Mouse (Mus musculus) gastrocnemius, adult 2 months (tissue): Measurements from ENCODE around the gene 1600012H06Rik. TPM values are rescaled to one million over a fixed set of nuclear protein-coding genes. Genes with fewer than 3 reads are reported as not detected.
"Not testable (repeated sequence)": the region's sequence is repeated elsewhere in the genome, so short reads cannot be mapped to it uniquely, and the experiment has no call there.

ENCODE experiments used
- DNase-seq: peaks from one replicate; pipeline ENCODE4 v3.0.0; 2022
- H3K27ac ChIP-seq: fragments of 200-600 bp; 2 replicates; pipeline ENCODE4 v1.8.1; 2022; ENCODE audit warnings: mild to moderate bottlenecking
- H3K4me3 ChIP-seq: fragments of 200-600 bp; 2 replicates; pipeline ENCODE4 v1.8.1; 2022; ENCODE audit warnings: mild to moderate bottlenecking, moderate library complexity
- CTCF ChIP-seq: fragments of 200-600 bp; IDR thresholded peaks from 2 replicates; pipeline ENCODE4 v1.8.1; 2022; ENCODE audit warnings: antibody characterized with exemption, mild to moderate bottlenecking, moderate library complexity
- intact Hi-C: fragments of 180-260 bp; cut with DNase I; formaldehyde crosslinking; loops from one replicate; pipeline ENCODE4 v1.15.1; 2025
- total RNA-seq, 2 experiments: library from RNA; stranded (reverse); gene quantifications; 2 replicates each; pipeline ENCODE4 v1.2.3; 2021

The 1600012H06Rik gene
- total RNA-seq, 2 experiments from 2014 or later, result 8.1 to 9.9 TPM

DNA sequence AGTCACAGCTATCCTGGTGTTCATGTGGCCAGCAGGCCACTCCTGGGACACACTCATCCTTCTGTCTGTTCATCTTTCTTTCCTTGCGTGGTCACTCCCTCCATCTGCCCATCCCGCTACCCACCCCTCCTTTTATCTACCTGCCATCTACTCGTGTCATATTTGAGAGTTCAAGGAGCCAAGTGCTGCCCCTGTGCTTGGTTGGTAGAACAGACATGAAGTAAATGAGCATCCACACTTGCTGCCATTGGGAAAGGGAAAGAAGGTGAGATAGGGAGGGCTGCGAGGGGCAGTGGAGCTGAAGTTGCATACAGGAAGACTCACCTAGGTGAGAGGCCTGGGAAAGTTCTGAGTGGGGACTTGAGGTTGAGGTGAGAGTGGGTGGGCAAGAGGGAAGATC, 28.6 kb upstream of the 1600012H06Rik start:
- Histone ChIP-seq H3K27ac (no peak overlapping the region), H3K4me3 (no peak overlapping the region)
- intact Hi-C loops, result no loop called here
- no peak for DNase-seq
- no peak for TF ChIP-seq CTCF

DNA sequence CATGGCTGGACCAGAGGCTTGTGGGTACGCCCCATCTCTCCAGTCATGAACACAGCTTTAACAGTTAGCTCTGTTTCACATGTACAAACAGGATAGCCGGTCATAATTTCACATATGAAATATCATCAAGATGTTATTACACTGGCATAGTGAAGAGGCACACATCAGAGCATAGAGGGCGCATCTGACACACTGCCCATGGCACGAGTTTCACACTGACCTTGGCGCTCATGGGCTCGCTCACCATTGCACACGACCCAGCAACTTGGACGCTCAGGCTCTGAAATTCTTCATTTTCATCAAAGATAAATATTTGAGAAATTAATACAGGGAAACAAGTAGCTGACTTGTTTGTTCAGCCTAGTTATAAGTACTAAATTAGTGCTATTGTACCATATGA, 25.1 kb upstream of the 1600012H06Rik start:
- DNase-seq, result no peak
- Histone ChIP-seq H3K27ac (no peak overlapping the region), H3K4me3 (no peak overlapping the region)
- intact Hi-C loops, result no loop called here
- TF ChIP-seq CTCF, result no peak

DNA sequence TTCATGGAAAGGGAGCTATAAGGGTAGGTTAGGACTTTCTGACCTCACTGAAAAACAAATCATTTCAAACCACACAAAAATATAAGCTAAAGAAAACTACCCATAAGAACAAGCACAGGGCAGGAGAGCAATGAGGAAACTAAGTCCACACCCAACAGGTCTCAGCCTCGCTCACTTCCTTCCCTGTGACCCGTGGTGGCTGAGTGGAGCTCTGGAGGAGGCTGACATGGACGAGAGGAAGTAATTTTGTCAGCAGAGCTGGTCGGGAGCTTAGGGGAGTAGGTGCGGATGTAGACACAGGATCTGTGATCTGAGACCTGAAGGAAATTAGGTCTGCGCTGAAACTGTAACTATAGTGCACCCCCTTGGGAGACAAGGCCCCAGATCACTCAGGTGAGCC, 21.4 kb upstream of the 1600012H06Rik start:
- intact Hi-C loops, result no loop called here
- DNase-seq, result no peak
- no peak for TF ChIP-seq CTCF

DNA sequence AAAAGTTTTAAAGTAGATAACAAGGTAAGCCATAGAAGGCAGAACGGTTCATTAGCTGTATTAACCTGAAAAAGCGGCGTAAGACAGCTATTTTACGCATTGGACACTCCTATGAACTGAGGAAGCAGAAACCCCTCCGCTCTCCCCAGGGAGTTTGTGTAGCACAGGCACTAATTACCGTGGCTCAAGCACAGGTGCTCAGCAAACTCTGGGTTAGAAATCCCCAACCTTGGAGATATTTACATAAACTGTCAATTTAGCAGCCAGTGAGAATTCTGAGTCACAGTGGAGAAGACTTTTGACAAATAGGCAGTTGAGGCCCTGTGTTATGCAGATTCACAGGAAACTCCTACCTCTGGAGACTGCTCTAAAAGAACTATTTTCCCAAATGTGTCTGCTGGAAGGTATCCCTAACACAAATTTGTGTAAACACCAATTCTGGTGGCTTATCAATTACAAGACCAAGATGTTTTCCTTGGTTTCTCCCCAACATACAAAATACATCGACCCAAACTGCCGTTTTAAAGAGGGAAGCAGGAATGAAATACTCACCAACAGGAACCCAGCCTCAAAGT, 15.3 kb upstream of the 1600012H06Rik start:
- no peak overlapping the region for H3K27ac ChIP-seq
- DNase-seq, result no peak
- intact Hi-C loops, result no loop called here
- no peak overlapping the region for H3K4me3 ChIP-seq
- no peak for TF ChIP-seq CTCF

More for the DNA sequence above, 21.4 kb upstream of the 1600012H06Rik start:
- Histone ChIP-seq H3K4me3 (no peak overlapping the region), H3K27ac (no peak overlapping the region)

DNA sequence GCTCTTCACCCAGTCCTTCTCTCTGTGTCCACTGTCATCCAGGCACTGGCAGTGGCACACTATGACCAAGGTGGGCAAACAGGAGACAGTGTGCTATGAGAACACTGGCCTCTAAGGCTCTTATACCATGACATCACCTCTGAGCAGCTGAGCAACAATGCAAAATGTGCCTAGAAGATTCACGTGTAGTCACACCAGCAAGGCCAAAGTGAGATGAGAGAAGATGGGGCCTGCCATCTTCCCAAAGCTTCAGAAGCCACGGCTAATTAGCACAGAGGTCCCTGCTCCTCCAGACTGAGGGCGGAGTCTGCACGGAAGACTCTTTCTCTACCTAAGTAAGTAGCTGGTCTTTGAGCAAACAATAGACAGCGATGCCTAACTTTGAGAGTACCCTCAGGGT, 14.4 kb upstream of the 1600012H06Rik start:
- intact Hi-C loops, result no loop called here
- TF ChIP-seq CTCF, result no peak
- no peak for DNase-seq
- no peak overlapping the region for H3K27ac ChIP-seq
- no peak overlapping the region for H3K4me3 ChIP-seq

DNA sequence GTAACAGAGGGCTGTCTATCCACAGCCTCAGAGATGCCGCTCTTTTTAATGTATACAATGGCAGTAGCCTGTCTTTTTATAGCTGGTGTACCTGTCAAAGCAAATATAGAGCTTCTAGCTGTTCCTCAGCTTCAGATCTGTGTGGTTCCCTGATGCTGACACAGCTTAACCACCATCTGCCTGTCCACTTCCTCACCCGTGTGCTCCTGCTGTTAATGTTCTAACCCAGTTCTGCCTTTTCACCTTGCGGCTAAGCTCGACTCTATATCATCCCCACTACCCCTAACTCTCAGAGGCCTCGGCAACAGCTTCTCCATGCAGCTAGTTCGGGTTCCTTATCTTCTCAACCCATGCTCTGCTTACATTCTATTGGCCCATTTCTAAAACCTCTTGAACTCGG, 12.3 kb upstream of the 1600012H06Rik start:
- Histone ChIP-seq H3K4me3 (no peak overlapping the region), H3K27ac (no peak overlapping the region)
- no peak for DNase-seq
- intact Hi-C loops, result no loop called here
- TF ChIP-seq CTCF, result no peak

DNA sequence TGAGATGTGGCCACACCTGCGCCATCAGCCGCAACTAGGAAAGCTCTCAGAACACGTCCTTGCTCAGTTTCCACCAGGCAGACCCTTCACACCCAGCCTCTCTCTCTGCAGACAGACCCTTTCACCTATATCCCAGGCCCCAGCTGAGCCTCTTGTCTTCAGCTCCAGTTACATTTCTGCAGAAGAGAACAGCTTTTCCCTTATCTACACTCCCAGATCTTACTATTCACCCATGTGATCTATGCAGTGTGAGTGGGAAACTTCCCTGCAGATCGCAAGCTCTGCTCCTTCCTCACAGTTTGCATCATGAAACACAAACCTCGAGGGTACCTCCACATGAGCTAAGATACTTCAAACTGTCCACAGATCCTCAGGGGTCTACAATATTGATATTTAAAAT, 11.5 kb upstream of the 1600012H06Rik start:
- H3K4me3 ChIP-seq, result no peak overlapping the region
- intact Hi-C loops, result no loop called here
- DNase-seq, result no peak

DNA sequence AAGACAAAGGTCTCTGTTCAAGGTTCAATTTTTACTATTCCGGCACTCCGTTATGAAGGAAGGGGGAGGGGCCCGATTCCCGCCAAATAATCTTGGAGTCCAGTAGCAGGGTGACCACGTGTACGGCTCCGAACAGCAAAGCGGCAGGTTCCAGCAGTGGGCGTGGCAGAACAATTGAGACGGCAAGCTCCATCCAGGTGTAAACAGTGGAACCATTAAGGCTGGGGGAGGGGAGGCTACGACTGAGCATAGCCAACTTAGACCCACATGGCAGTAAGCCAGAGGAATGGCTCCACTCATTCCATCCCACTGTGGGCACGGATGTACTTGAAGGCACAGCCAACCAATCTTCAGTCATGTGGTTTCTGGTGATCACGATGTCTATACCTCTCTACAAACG, 7.7 kb upstream of the 1600012H06Rik start:
- intact Hi-C loops, H3K4me3 ChIP-seq, DNase-seq: not testable (repeated sequence)
- peak overlapping the region; percentile 91; the same call in 1 of the 2 replicates for H3K27ac ChIP-seq

More for the DNA sequence above, 11.5 kb upstream of the 1600012H06Rik start:
- TF ChIP-seq CTCF, result no peak
- H3K27ac ChIP-seq, result no peak overlapping the region

DNA sequence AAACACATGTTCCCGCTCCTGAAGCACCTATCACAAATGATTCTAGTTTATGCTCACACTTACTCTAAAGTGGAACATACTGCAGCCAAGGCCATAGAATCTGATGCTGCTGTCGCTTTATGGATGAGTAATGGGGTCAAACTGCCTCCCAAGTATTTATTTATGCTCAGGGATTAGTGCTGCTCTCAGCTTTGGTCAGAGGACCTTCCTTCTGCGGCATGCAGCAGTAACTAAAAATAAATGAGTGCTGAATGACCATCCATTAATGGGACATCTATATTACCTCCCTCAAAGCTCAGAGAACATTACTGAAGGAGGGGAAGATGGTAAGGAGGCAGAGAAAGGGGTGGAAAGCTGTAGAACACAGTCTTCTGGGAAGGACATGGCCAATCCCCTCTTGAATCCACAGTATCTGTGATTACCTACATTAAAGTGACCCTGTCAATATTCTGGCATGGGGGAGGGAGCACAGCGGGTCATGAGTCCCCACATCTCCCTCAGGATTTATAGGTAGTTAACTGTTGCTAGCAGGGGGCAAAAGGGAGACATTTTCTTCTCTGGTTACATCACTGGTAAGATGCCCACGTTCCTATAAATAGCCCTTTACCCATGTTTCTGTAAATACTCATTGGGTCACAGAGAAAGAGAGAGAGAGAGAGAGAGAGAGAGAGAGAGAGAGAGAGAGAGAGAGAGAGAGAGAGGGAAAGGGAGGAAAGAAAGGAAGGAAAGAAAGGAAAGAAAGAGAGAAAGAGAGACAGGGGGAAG, 7.0 kb upstream of the 1600012H06Rik start:
- H3K27ac ChIP-seq, result peak overlapping the region; percentile 91
- H3K4me3 ChIP-seq, result peak overlapping the region; percentile 17; the same call in 1 of the 2 replicates
- intact Hi-C loops, result no loop called here
- TF ChIP-seq CTCF, result no peak
- peak; percentile 26 for DNase-seq

DNA sequence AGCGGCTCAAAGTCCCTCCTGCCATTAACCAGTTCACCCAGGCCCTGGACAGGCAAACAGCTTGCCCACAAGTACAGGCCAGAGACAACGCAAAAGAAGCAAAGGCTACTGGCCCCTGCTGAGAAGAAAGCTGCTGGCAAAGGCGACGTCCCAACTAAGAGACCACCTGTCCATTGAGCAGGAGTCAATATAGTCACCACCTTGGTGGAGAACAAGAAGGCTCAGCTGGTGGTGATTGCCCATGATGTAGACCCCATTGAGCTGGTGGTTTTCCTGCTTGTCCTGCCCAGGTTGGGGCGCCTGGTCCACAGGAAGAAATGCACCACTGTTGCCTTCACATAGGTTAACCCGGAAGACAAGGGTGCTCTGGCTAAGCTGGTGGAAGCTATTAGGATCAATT, 803 bp upstream of the 1600012H06Rik start:
- intact Hi-C loops, DNase-seq: not testable (repeated sequence)
- Histone ChIP-seq H3K27ac (peak overlapping the region; percentile 95; the same call in 1 of the 2 replicates), H3K4me3 (peak overlapping the region; percentile 92)

DNA sequence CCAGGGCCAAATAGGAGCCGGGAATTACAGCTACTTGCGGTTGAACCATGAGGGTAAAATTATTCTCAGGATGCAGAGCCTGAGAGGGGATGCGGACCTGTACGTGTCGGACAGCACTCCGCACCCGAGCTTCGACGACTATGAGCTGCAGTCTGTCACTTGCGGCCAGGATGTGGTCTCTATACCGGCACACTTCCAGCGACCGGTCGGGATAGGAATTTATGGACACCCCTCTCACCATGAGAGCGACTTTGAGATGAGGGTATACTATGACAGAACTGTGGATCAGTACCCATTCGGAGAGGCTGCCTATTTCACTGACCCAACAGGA, 710 bp downstream of the 1600012H06Rik start:
- no peak for DNase-seq
- Histone ChIP-seq H3K4me3 (peak overlapping the region; percentile 92), H3K27ac (peak overlapping the region; percentile 95)
- no peak for TF ChIP-seq CTCF
- intact Hi-C loops, result no loop called here

DNA sequence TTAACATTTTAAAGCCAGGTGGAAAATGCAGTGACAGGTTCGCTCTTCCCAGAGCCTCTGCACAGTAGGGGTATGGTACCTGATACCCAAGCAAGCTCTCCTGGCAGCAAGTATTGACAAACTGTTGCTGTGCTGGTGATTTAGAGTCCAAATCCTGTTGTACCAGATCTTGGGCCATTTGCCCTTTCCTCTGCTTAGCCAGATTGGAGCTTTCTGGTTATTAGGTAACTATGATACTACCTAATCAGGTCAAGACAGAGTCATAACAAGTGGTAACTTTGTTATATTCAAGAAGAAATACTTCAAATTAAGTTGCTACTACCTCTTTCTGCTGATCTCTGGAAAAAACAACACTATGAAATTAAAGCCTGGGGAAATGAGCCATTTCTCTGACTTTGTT, 1.6 kb downstream of the 1600012H06Rik start:
- intact Hi-C loops, result no loop called here
- Histone ChIP-seq H3K27ac (peak overlapping the region; percentile 3; the same call in 1 of the 2 replicates), H3K4me3 (peak overlapping the region; percentile 92)
- TF ChIP-seq CTCF, result no peak
- no peak for DNase-seq

DNA sequence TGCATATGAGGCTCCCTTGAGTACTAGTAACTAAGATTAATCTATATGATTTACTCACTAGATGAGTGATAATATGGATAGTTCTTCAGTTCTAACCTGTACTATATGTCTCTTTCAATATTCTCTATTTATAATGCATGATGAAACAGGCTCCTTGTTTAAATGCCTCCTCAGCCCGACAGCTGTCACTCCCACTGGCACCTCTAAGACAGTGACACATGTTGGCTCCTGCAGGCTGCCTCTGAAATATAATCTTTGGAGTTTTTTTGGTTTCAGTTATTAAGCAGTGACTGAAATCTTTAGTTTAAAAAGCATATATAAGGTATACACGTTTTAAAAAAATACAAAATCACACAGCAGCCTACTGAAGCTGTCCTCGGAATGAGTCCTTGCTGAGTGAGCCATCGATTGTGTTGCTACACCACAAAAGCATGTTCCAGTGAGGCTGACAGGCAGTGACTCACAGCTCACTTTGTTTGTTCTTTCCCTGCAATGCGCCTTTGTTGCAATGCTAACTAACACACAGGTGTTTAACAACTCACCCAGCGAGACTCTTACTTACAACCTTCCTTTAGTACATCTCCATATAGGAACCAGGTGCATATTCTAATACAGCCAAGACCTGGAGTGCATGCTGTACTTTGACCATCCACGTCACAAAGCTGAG, 6.3 kb downstream of the 1600012H06Rik start:
- DNase-seq, result no peak
- H3K27ac ChIP-seq, result peak overlapping the region; percentile 24; the same call in 1 of the 2 replicates
- no peak for TF ChIP-seq CTCF
- no peak overlapping the region for H3K4me3 ChIP-seq
- intact Hi-C loops, result no loop called here
